Mouse (Mus musculus): Measurements from ENCODE around the gene Clca3a1.
"Not testable (repeated sequence)": the region's sequence is repeated elsewhere in the genome, so short reads cannot be mapped to it uniquely, and the experiment has no call there.

DNA sequence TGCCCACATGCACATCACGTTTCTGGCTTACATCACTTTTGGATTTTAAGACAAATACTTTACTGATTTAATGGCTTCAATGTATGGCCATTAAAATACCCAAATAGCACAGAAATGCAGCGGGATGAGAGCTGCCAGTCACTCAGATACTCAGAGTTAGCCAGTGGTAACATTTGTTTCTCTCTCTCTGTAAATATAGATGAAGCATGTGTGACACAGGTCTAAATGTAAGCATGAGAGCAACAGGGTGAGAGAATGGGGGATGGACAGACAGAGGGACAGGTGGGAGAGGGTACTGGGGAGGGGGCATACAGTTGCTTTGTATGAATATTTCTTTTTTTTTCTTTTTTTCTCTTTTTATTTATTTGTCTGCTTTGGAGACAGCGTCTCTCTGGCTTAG lies 38.2 kb downstream of the Clca3a1 start:
- not testable (repeated sequence) for TF ChIP-seq CTCF (IDR thresholded peaks at IDR 0.05; ENCODE audit: borderline replicate concordance, control insufficient read depth, extremely low read depth, insufficient read depth, low read length, poor library complexity); POLR2A (IDR thresholded peaks at IDR 0.05; ENCODE audit: control insufficient read depth, extremely low read depth, insufficient read depth, low read length, poor library complexity)

All from thymus, adult 2 months (tissue).